Mouse (Mus musculus) embryonic fibroblast, embryonic 13.5 days (primary cell): Measurements from ENCODE around the gene Rabgap1l. TPM values are rescaled to one million over a fixed set of nuclear protein-coding genes. Genes with fewer than 3 reads are reported as not detected.

Experiments
- H3K27ac ChIP-seq: 2 replicates; pipeline ENCODE4 v1.5.1; 2012; ENCODE audit warnings: low read length, control low read depth, inconsistent platforms; ENCODE audit not compliant: insufficient read depth
- H3K4me1 ChIP-seq: 2 replicates; pipeline ENCODE4 v1.6.1; 2011; ENCODE audit warnings: low read length; ENCODE audit not compliant: control insufficient read depth, insufficient read depth
- H3K4me3 ChIP-seq: 2 replicates; pipeline ENCODE4 v1.5.1; 2011; ENCODE audit warnings: mild to moderate bottlenecking, control low read depth, low read length; ENCODE audit not compliant: insufficient read depth
- CTCF ChIP-seq: IDR thresholded peaks from 2 replicates; pipeline ENCODE4 v1.5.1; 2011; ENCODE audit warnings: mild to moderate bottlenecking, control low read depth, low read length, moderate library complexity, borderline replicate concordance; ENCODE audit not compliant: insufficient read depth
- POLR2A ChIP-seq: IDR thresholded peaks from 2 replicates; pipeline ENCODE4 v1.6.1; 2011; ENCODE audit warnings: low read depth, mild to moderate bottlenecking, control low read depth, low read length, moderate library complexity
- polyA plus RNA-seq: library from polyadenylated mRNA; stranded (reverse); fragments of >200 nt; gene quantifications from 2 replicates; pipeline ENCODE4 v1.2.4, GENCODE M21; 2011; ENCODE audit warnings: low read depth; ENCODE audit not compliant: missing spikeins, insufficient read length

The Rabgap1l gene
- polyA plus RNA-seq, 1 experiment, result 43.2 TPM

DNA sequence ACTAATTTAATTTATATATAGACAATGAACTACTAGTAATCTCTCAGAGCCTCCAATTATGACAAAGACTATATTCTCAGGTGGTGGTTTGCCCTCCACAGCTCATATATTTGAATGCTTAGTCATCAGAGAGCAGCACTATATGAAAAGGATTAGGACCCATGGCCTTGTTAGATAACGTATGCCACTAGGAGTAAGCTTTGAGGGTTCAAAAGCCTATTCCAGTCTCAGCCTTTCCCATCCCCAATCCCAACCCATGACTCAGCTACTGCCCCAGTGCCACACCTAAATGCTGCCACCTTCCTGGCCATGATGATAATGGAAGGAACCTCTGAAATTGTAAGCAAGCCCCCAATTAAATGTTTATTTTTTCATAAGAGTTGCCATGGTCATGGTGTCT lies 195.6 kb downstream of the Rabgap1l start:
- Histone ChIP-seq H3K4me3 (no peak overlapping the region), H3K4me1 (peaks cover 5% of the 10 kb centered on the region), H3K27ac (no peak overlapping the region)
- TF ChIP-seq CTCF (no peak), POLR2A (no peak)

DNA sequence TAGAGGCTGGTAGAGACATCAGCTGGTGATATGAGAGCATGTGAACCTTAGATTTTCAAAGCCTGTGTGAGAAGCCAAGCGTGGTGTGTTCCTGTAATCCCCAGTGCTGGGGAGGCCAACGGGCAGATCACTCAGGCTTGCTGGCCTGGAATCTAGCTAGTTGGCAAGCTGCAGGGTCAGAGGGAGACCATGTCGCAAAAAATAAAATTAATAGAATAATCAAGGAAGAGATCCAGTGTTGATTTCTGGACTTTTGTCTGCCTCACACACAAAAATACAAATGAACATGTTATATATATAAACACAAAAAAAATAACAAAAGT lies 196.1 kb downstream of the Rabgap1l start:
- H3K27ac ChIP-seq, result peak overlapping the region; percentile 49; the same call in 1 of the 2 replicates
- H3K4me3 ChIP-seq, result no peak overlapping the region
- no peak for TF ChIP-seq POLR2A
- TF ChIP-seq CTCF, result no peak
- peaks cover 5% of the 10 kb centered on the region for H3K4me1 ChIP-seq

DNA sequence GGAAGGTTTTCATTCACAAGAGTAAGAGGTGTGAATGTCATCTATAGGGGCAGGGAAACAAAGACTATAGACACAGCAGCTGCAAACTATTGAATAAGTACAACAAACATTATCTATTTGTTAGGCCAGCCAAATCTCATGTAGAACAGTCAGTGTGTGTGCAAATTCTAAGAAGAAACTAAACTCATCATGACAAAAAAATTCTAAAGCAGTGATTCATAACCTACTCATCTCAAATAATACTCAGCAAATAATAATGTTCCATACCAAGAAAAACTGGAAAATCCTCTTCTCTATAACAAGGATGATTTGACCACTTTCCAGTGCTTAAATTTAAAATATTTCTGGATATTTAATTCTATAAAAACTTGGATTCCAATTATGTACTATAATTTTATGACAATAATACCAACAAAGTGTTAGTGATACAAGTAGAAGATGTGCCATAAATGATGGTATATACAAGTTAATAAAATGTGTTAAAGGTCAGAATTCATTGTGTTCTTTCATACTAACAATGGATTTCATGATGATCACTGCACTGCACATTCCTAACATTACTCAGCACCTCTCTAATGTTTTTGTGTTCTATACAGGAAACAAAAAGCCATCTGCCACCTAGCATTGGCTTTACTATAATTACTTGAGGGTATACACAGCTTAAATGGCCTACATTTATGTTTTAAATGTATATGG lies 196.6 kb downstream of the Rabgap1l start:
- Histone ChIP-seq H3K4me3 (no peak overlapping the region), H3K4me1 (peaks cover 5% of the 10 kb centered on the region), H3K27ac (peak overlapping the region; percentile 67; the same call in 1 of the 2 replicates)
- no peak for TF ChIP-seq POLR2A
- no peak for TF ChIP-seq CTCF

DNA sequence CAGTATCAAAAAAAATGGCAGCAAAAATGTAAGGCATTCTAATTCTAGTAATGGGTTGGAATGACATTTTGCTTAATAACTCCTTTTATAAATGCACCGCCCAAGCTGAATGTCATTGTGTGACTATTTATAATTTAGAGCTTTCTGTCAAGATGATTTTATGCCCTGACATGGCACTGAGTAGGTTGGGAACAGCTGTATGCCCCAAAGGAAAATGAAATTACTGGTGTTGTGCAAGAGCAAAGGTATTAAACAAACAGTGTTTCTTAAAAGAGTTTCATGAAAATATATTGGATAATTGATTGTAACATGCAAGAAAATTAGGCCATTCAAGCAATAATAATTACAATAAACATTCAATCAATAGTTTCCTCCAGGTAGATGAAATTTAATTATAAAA lies 198.4 kb downstream of the Rabgap1l start:
- Histone ChIP-seq H3K4me3 (no peak overlapping the region), H3K27ac (no peak overlapping the region), H3K4me1 (peaks cover 5% of the 10 kb centered on the region)
- TF ChIP-seq CTCF, result no peak
- no peak for TF ChIP-seq POLR2A

DNA sequence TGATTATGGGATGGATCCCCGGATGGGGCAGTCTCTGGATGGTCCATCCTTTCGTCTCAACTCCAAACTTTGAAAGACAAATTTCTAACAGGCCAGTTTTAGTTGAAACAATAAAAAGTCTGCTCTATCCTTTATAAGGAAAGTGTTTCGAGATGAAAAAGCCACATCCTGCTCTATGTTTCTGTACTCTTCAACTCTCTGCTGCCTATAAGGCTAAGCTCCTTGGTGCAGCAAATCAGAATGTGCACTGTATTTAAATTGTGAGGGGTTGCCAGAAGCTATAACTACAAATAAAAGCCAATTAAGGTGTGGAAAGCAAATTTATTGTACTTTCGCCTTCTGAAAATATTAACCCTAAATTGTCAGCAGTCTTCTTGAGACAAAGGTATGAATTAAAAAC lies 198.9 kb downstream of the Rabgap1l start:
- no peak overlapping the region for H3K27ac ChIP-seq
- TF ChIP-seq CTCF (no peak), POLR2A (no peak)
- H3K4me3 ChIP-seq, result no peak overlapping the region
- H3K4me1 ChIP-seq, result peaks cover 5% of the 10 kb centered on the region

DNA sequence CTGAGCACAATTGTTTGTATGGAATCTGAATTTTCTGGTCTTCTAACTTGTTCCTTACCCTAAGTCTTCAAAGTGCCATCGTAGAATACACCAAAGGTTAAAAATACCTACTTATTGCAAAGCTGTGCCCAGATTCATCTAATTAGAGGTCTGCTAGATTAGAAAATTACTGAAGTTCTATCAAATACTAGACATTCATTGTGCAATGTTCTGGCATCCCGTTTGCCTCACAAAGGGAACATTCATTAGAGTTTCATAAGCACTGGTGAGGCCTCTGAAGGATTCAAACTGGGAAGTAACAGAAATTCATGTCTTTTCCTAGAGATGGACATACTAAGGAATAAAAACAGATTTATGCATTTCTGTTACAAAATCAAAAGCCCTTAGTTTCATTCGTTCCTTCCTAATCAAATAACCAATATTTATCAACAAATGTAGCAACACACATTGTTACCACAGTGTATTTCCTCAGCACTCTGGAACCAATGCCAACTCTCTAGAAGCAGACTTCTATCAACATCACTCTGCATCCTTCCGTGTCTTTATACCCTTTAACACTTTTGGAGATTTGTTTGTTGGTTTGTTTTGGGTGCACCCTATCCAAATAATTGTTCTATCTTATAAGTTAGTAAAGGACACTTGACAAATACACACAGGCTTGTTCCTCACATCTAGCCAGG lies 204.0 kb downstream of the Rabgap1l start:
- Histone ChIP-seq H3K27ac (no peak overlapping the region), H3K4me3 (no peak overlapping the region), H3K4me1 (no peaks in the 10 kb centered on the region)
- no peak for TF ChIP-seq POLR2A
- no peak for TF ChIP-seq CTCF

DNA sequence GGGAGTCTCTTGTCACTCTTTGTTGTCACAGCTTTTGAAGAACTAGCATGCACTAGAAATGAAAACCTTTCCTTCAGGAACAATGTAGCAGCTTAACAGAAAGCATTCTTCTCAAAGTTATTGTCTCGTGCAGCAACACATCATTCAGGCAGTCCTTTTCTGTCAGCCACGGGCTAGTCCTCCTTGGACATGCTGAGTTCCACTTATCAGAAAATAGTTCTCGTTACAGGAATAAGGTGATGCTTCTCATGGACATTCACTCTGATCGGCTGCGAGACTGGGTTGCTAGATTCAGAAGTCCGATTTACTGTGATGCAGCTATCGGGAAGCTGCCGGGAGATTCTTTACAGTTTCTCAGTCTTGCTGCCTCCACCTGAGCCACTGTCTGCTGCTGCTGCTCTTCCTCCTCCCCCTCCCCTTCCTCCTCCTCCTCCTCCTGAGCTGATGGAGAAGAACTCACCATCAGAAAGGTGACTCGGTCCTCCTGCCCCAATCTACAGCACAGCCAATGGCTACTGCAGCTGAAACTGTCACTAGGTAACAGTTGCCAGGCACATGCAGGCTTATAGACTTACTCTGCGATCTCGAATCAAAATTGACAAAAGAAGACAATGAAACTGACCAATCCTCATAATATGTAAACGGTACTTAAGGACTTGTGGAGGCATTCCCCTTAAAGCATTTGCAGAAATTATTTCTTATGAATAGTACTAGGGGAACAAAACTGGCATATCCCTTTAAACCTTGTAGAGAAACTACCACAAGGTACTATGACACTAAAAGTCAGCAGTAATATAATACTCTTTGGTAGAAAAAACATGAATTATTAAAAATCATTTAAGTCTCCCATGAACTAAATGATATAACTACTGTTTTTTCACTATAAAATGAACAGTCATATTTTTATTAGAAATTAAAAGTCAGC lies 213.4 kb downstream of the Rabgap1l start:
- no peaks in the 10 kb centered on the region for H3K4me1 ChIP-seq
- H3K4me3 ChIP-seq, result no peak overlapping the region
- no peak overlapping the region for H3K27ac ChIP-seq
- TF ChIP-seq POLR2A (no peak), CTCF (no peak)

DNA sequence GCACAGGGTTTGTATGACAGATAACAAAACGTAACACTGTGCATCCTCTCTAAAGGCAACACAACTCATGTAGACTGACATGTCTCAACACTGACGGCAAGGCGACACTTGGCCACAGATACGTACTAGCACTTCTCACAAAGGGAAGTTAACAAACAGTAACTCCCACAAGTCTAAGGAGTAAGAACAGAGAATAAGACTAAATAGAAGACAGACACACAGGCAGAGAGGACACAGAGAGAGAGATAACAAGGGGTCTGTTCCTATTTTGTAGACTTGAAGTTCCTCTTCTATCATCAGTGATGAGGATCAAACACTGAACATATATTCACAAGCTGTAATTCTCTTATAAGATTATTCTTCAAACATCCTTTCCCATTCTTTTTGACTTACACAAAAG lies 216.9 kb downstream of the Rabgap1l start:
- Histone ChIP-seq H3K4me1 (no peaks in the 10 kb centered on the region), H3K27ac (no peak overlapping the region), H3K4me3 (no peak overlapping the region)
- TF ChIP-seq CTCF, result no peak

DNA sequence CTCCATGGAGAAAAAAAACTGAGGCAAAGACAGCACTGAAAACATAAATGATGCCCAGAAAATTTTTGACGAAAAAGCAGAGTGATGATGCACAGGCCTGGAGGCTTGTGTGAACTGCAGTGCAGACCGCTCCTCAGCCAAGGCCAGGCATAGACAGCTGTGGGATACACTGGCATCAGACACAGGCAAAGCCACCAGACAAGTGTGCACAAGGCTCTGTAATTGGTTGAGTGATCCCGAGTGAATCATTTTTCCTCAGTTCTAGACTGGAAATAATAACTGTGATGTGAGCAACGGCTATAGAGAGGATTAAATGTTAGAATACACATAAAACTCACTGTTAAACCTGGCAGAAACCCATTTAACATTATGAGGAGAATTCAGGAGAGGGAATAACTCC lies 219.0 kb downstream of the Rabgap1l start:
- TF ChIP-seq POLR2A, result no peak
- TF ChIP-seq CTCF, result no peak
- H3K4me1 ChIP-seq, result no peaks in the 10 kb centered on the region
- no peak overlapping the region for H3K4me3 ChIP-seq
- H3K27ac ChIP-seq, result no peak overlapping the region
